Mouse (Mus musculus) CH12.LX (cell line): ENCODE measurements at regions not wholly inside any gene's neighbourhood (a gene's known extent, or its start where the extent isn't known, plus 50 kb on each side); places are given as distances from the start of the nearest gene placed in this dataset.

ENCODE experiments used
- DNase-seq: peaks from one replicate; pipeline ENCODE4 v3.0.0-alpha.2; 2013; ENCODE audit errors: extremely low read depth
- H3K27ac ChIP-seq: 2 replicates; pipeline ENCODE4 v1.5.1; 2012; ENCODE audit warnings: low read depth, mild to moderate bottlenecking, control low read depth, moderate library complexity; ENCODE audit not compliant: insufficient read depth
- H3K27me3 ChIP-seq: replicated peaks from 2 replicates; pipeline ENCODE3; 2012; ENCODE audit warnings: inconsistent platforms
- H3K36me3 ChIP-seq, 2 experiments: replicated peaks in 1 of 2; 2 replicates each; pipeline versions ENCODE3 to v1.6.1; 2012; ENCODE audit warnings: inconsistent platforms in 1 of 2, low read length in 1 of 2, mild to moderate bottlenecking in 1 of 2, mixed read lengths in 1 of 2, moderate library complexity in 1 of 2; ENCODE audit not compliant: control insufficient read depth in 1 of 2, insufficient read depth in 1 of 2
- H3K4me1 ChIP-seq, 2 experiments: 2 replicates each; pipeline ENCODE4 v1.6.1; 2012; ENCODE audit warnings: inconsistent platforms in 1 of 2, moderate library complexity in 1 of 2; ENCODE audit not compliant: insufficient read depth in 2 of 2, control insufficient read depth in 1 of 2
- H3K4me2 ChIP-seq: 2 replicates; pipeline ENCODE4 v1.6.1; 2012; ENCODE audit warnings: low read depth, mild to moderate bottlenecking, control low read depth; ENCODE audit not compliant: poor library complexity, insufficient read depth, severe bottlenecking
- H3K4me3 ChIP-seq, 3 experiments: fragments of 150-350 bp in 1 of 3; sonication (generic) in 1 of 3; replicated peaks in 1 of 3; 2 replicates each; pipeline versions ENCODE3 to v1.5.1; 2011 to 2012; ENCODE audit warnings: low read depth in 2 of 3, low read length in 2 of 3, mild to moderate bottlenecking in 2 of 3, moderate library complexity in 2 of 3, control low read depth in 1 of 3, improper control_type of control experiment in 1 of 3, inconsistent platforms in 1 of 3, mixed read lengths in 1 of 3; ENCODE audit not compliant: poor library complexity in 1 of 3
- H3K79me2 ChIP-seq: replicated peaks from 2 replicates; pipeline ENCODE4 v1.6.1; 2012; ENCODE audit warnings: mild to moderate bottlenecking, moderate library complexity; ENCODE audit not compliant: control insufficient read depth, poor library complexity, insufficient read depth, severe bottlenecking; ENCODE audit errors: extremely low read depth
- H3K9ac ChIP-seq: 2 replicates; pipeline ENCODE4 v1.6.1; 2012; ENCODE audit warnings: low read depth, mild to moderate bottlenecking, control low read depth, moderate library complexity; ENCODE audit not compliant: insufficient read depth
- H3K9me3 ChIP-seq: replicated peaks from 2 replicates; pipeline ENCODE3; 2012; ENCODE audit warnings: low read length, inconsistent platforms, mixed read lengths
- CHD1 ChIP-seq: IDR thresholded peaks from 2 replicates; pipeline ENCODE4 v1.6.1; 2012; ENCODE audit warnings: low read depth, low read length, improper control_type of control experiment, inconsistent platforms
- ELF1 ChIP-seq: IDR thresholded peaks from 2 replicates; pipeline ENCODE4 v1.6.1; 2014; ENCODE audit warnings: low read depth, mild to moderate bottlenecking, inconsistent platforms, low read length, improper control_type of control experiment
- EP300 ChIP-seq: IDR thresholded peaks from 2 replicates; pipeline ENCODE4 v1.6.1; 2011; ENCODE audit warnings: low read length, improper control_type of control experiment
- GABPA ChIP-seq: IDR thresholded peaks from 2 replicates; pipeline ENCODE4 v1.6.1; 2012; ENCODE audit warnings: low read depth, low read length, improper control_type of control experiment, inconsistent platforms; ENCODE audit not compliant: insufficient replicate concordance
- IRF4 ChIP-seq: IDR thresholded peaks from 2 replicates; pipeline ENCODE4 v1.6.1; 2014; ENCODE audit warnings: low read depth, mild to moderate bottlenecking, inconsistent platforms, low read length, improper control_type of control experiment
- JUND ChIP-seq: conservative IDR thresholded peaks from 2 replicates; pipeline ENCODE4 v1.6.1; 2011; ENCODE audit warnings: low read depth, low read length, improper control_type of control experiment
- MAFK ChIP-seq: IDR thresholded peaks from 2 replicates; pipeline ENCODE4 v1.6.1; 2011; ENCODE audit warnings: low read length, improper control_type of control experiment; ENCODE audit not compliant: insufficient replicate concordance
- NELFE ChIP-seq: IDR thresholded peaks from 2 replicates; pipeline ENCODE4 v1.6.1; 2011; ENCODE audit warnings: low read depth, low read length, improper control_type of control experiment
- POLR2AphosphoS2 ChIP-seq: IDR thresholded peaks from 2 replicates; pipeline ENCODE4 v1.6.1; 2011; ENCODE audit warnings: low read depth, low read length, improper control_type of control experiment
- RAD21 ChIP-seq: IDR thresholded peaks from 2 replicates; pipeline ENCODE4 v1.6.1; 2011; ENCODE audit warnings: low read depth, mild to moderate bottlenecking, low read length, improper control_type of control experiment, moderate library complexity
- RCOR1 ChIP-seq: conservative IDR thresholded peaks from 2 replicates; pipeline ENCODE4 v1.6.1; 2012; ENCODE audit warnings: low read depth, mild to moderate bottlenecking, inconsistent platforms, low read length, improper control_type of control experiment
- SIN3A ChIP-seq: IDR thresholded peaks from 2 replicates; pipeline ENCODE4 v1.6.1; 2012; ENCODE audit warnings: low read length, improper control_type of control experiment, inconsistent platforms
- TBP ChIP-seq: conservative IDR thresholded peaks from 2 replicates; pipeline ENCODE4 v1.6.1; 2011; ENCODE audit warnings: low read depth, low read length, improper control_type of control experiment
- USF1 ChIP-seq: IDR thresholded peaks from 2 replicates; pipeline ENCODE4 v1.6.1; 2014; ENCODE audit warnings: low read depth, mild to moderate bottlenecking, inconsistent platforms, low read length, improper control_type of control experiment
- USF2 ChIP-seq: conservative IDR thresholded peaks from 2 replicates; pipeline ENCODE4 v1.6.1; 2011; ENCODE audit warnings: low read depth, low read length, improper control_type of control experiment
- ZC3H11A ChIP-seq: IDR thresholded peaks from 2 replicates; pipeline ENCODE4 v1.6.1; 2012; ENCODE audit warnings: low read depth, mild to moderate bottlenecking, inconsistent platforms, low read length, improper control_type of control experiment
- ZKSCAN1 ChIP-seq: IDR thresholded peaks from 2 replicates; pipeline ENCODE4 v1.6.1; 2012; ENCODE audit warnings: low read depth, inconsistent platforms, low read length, improper control_type of control experiment, borderline replicate concordance
- dilution Hi-C: fragments of 300-500 bp; cut with MboI; formaldehyde crosslinking; loops from 2 replicates; pipeline ENCODE4 v1.14.3; 2020; ENCODE audit warnings: low sequenced_read_pairs; ENCODE audit not compliant: extremely low pct_unique_long_range_greater_than_20kb, extremely low pct_ligation_motif_present
- in situ Hi-C: fragments of 300-500 bp; cut with MboI; formaldehyde crosslinking; loops from 3 replicates; pipeline ENCODE4 v1.14.3; 2019; ENCODE audit warnings: low sequenced_read_pairs, low pct_ligation_motif_present, low pct_unique_long_range_greater_than_20kb, mixed read lengths

DNA sequence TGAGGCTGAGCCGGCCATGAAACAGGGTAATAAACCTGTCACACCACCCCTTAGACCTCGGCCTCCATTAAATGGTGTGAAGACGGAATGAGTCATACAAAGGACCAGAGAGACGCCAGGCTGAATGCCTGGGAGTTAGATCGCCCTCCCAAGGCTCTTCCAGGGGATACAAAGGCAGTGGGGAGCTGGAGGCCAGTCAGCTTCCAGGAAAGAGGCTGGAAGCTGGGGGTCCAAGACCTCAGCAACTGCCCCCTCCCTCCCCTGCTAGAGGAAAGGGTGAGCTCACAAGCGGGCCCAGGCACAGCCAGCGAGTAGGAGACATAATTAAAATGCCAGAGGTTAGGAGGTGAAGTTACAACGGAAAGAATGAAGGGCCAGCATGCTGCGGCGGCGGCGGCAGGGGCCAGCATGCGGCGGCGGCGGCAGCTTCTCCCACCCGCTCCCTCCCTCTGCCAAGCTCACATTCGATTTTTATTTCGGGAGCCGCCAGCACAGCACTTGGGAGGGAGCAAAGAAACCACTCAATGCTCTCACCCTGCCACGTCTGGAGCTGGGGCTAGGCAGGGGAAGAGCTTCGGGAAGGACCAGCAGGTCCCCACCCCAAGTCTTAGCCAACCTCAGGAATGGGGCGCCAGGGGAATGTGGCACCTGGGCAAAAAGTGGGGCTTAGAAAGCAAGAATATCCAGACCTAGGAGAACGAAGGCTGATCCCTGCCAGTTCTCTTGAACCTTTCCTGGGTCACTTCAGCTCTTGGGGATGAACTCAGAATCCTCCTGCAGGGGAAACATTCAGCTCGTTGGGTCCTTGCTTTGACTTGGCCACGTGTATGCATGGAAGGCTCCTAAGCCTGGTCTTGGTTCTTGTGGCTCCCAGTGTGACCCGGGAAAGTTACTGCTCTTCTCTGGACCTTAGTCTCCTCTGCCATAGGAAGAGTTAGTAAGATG is 54.9 kb upstream of the Col1a1 start:
- Histone ChIP-seq H3K4me1 (no peaks in the 10 kb centered on the region), H3K36me3 (no peaks in the 10 kb centered on the region), H3K4me3 (no peak overlapping the region), H3K79me2 (no peaks in the 10 kb centered on the region), H3K9me3 (no peaks in the 10 kb centered on the region), H3K4me2 (no peak overlapping the region), H3K9ac (no peak overlapping the region), H3K27me3 (peaks cover 94% of the 10 kb centered on the region), H3K27ac (no peak overlapping the region)
- TF ChIP-seq POLR2AphosphoS2: no peak
- no peak for TF ChIP-seq NELFE
- TF ChIP-seq SIN3A: no peak
- no peak for TF ChIP-seq TBP
- TF ChIP-seq ZKSCAN1: no peak
- no peak for TF ChIP-seq ELF1
- TF ChIP-seq RCOR1: no peak
- TF ChIP-seq RAD21: no peak
- TF ChIP-seq CHD1: no peak
- TF ChIP-seq JUND: no peak
- TF ChIP-seq EP300: no peak
- TF ChIP-seq IRF4: no peak
- TF ChIP-seq MAFK: no peak
- no peak for TF ChIP-seq USF2
- TF ChIP-seq GABPA: no peak
- no peak for TF ChIP-seq USF1
- no peak for TF ChIP-seq ZC3H11A
- in situ Hi-C loops: no loop called here
- DNase-seq: no peak
- dilution Hi-C loops: no loop called here

DNA sequence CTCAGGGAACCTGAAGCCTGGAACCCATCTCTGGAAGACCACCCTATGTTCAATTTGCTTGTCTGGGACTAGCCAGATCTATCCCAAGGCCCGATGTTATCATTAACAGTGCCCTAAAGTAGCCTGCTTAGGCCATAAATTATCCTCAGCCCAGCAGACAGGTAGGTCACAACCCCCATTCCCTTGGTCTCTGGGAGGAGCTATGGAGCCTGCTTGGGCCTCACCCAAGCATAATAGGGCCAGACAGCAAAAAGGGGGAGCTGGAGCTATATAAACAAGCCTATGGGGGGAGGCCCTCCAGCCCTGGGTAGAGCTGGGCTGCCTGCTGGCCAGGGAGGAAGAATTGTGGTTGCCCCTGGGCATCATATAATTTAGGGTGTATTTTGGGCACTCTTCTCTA is 59.3 kb upstream of the Col1a1 start:
- Histone ChIP-seq H3K79me2 (no peaks in the 10 kb centered on the region), H3K4me1 (no peaks in the 10 kb centered on the region; a peak in 1 of 4 replicates), H3K36me3 (no peaks in the 10 kb centered on the region), H3K27me3 (peaks cover 92% of the 10 kb centered on the region), H3K4me3 (no peak overlapping the region), H3K9me3 (no peaks in the 10 kb centered on the region), H3K9ac (no peak overlapping the region), H3K4me2 (no peak overlapping the region), H3K27ac (no peak overlapping the region)
- no peak for DNase-seq
- dilution Hi-C loops: no loop called here
- in situ Hi-C loops: loop anchor here (5.0 kb wide), 1 partner anchor 46 kb away; no protein-coding TSS in a partner anchor
- no peak for TF ChIP-seq CHD1
